Mouse (Mus musculus) heart, postnatal 25 days (tissue): ENCODE data around the gene Plrg1. TPM values are rescaled to one million over a fixed set of nuclear protein-coding genes. Genes with fewer than 3 reads are reported as not detected.
A peak's percentile ranks its signal among the peaks of the same experiment; 100 is the strongest.

ENCODE experiments used
- DNase-seq: peaks from one replicate; pipeline ENCODE4 v3.0.0; 2022; ENCODE audit warnings: low spot score
- intact Hi-C: fragments of 180-260 bp; cut with DNase I; formaldehyde crosslinking; loops from one replicate; pipeline ENCODE4 v1.15.1; 2025
- total RNA-seq, 2 experiments: library from RNA; stranded (reverse); gene quantifications; 2 replicates each; pipeline ENCODE4 v1.2.3; 2021

Gene Plrg1
- total RNA-seq: 10 to 100 TPM; 25.5 to 27.9 TPM

- intact Hi-C loops: no loop called here
- DNase-seq: peak; percentile 95
Observed at GRCm38 (mm10) chr3:83055281-83056038, at the start of gene Plrg1. Gene Plrg1, plus strand, starts transcription at chr3:83055522.

- DNase-seq: no peak
- intact Hi-C loops: no loop called here
Observed at GRCm38 (mm10) chr3:83007557-83007956, 47.8 kb upstream of the Plrg1 start, which contains the start of gene Fgg. Gene Fgg, plus strand, starts transcription at chr3:83007724.

GRCm38 (mm10) chr3:83010291-83010690 is 45.0 kb upstream of the Plrg1 start:
- intact Hi-C loops: no loop called here
- no peak for DNase-seq

- intact Hi-C loops: no loop called here
Observed at GRCm38 (mm10) chr3:83011136-83011535, 44.2 kb upstream of the Plrg1 start.

GRCm38 (mm10) chr3:83011565-83011964 is 43.8 kb upstream of the Plrg1 start:
- intact Hi-C loops: no loop called here
- DNase-seq: no peak

More at GRCm38 (mm10) chr3:83011136-83011535, 44.2 kb upstream of the Plrg1 start:
- DNase-seq: no peak

GRCm38 (mm10) chr3:83012636-83013035 is 42.7 kb upstream of the Plrg1 start:
- intact Hi-C loops: no loop called here
- no peak for DNase-seq

GRCm38 (mm10) chr3:83013951-83014350 is 41.4 kb upstream of the Plrg1 start:
- intact Hi-C loops: no loop called here
- DNase-seq: no peak

- intact Hi-C loops: no loop called here
- DNase-seq: no peak
Observed at GRCm38 (mm10) chr3:83016236-83016635, 39.1 kb upstream of the Plrg1 start.

GRCm38 (mm10) chr3:83020387-83020786 is 34.9 kb upstream of the Plrg1 start:
- intact Hi-C loops: no loop called here
- no peak for DNase-seq

- intact Hi-C loops: no loop called here
Observed at GRCm38 (mm10) chr3:83021176-83021575, 34.1 kb upstream of the Plrg1 start.

GRCm38 (mm10) chr3:83025036-83025435 is 30.3 kb upstream of the Plrg1 start:
- DNase-seq: no peak
- intact Hi-C loops: no loop called here

More at GRCm38 (mm10) chr3:83021176-83021575, 34.1 kb upstream of the Plrg1 start:
- DNase-seq: no peak

GRCm38 (mm10) chr3:83025475-83026301 is 29.6 kb upstream of the Plrg1 start, which contains the start of gene Fga:
Gene Fga, plus strand, starts transcription at chr3:83026076.
- intact Hi-C loops: no loop called here

GRCm38 (mm10) chr3:83027546-83028251 is 27.6 kb upstream of the Plrg1 start:
- DNase-seq: no peak
- intact Hi-C loops: no loop called here

More at GRCm38 (mm10) chr3:83025475-83026301, 29.6 kb upstream of the Plrg1 start, which contains the start of gene Fga:
- DNase-seq: no peak

- DNase-seq: no peak
- intact Hi-C loops: no loop called here
Observed at GRCm38 (mm10) chr3:83030331-83030730, 25.0 kb upstream of the Plrg1 start.

GRCm38 (mm10) chr3:83032746-83033308 is 22.5 kb upstream of the Plrg1 start:
- no peak for DNase-seq
- intact Hi-C loops: no loop called here

GRCm38 (mm10) chr3:83033801-83034200 is 21.5 kb upstream of the Plrg1 start:
- no peak for DNase-seq

GRCm38 (mm10) chr3:83038865-83039264 is 16.5 kb upstream of the Plrg1 start:
- no peak for DNase-seq
- intact Hi-C loops: no loop called here

More at GRCm38 (mm10) chr3:83033801-83034200, 21.5 kb upstream of the Plrg1 start:
- intact Hi-C loops: no loop called here

GRCm38 (mm10) chr3:83039666-83040065 is 15.7 kb upstream of the Plrg1 start:
- intact Hi-C loops: no loop called here
- DNase-seq: no peak

GRCm38 (mm10) chr3:83042451-83042850 is 12.9 kb upstream of the Plrg1 start:
- DNase-seq: no peak
- intact Hi-C loops: no loop called here

GRCm38 (mm10) chr3:83046649-83047048 is 8.7 kb upstream of the Plrg1 start:
- intact Hi-C loops: no loop called here
- no peak for DNase-seq
